Mouse (Mus musculus) liver, embryonic 12.5 days (tissue): ENCODE measurements around the gene Trim11. TPM values are rescaled to one million over a fixed set of nuclear protein-coding genes. Genes with fewer than 3 reads are reported as not detected.
"Not testable (repeated sequence)": the region's sequence is repeated elsewhere in the genome, so short reads cannot be mapped to it uniquely, and the experiment has no call there.

ENCODE experiments used
- ATAC-seq: fragments of 200-750 bp; cut with Nextera tagmentation; 2 replicates; pipeline ENCODE4 v1.8.0; 2017; ENCODE audit warnings: moderate number of reproducible peaks, mild to moderate bottlenecking, moderate library complexity
- H3K27ac ChIP-seq: fragments of 300-500 bp; sonication (generic); 2 replicates; pipeline ENCODE4 v1.5.1; 2016; ENCODE audit warnings: mild to moderate bottlenecking
- H3K27me3 ChIP-seq: fragments of 300-500 bp; sonication (generic); replicated peaks from 2 replicates; pipeline ENCODE4 v1.6.1; 2016; ENCODE audit warnings: mild to moderate bottlenecking, moderate library complexity
- H3K36me3 ChIP-seq: fragments of 300-500 bp; sonication (generic); 2 replicates; pipeline ENCODE4 v1.6.1; 2016; ENCODE audit warnings: mild to moderate bottlenecking, moderate library complexity
- H3K4me1 ChIP-seq: fragments of 300-500 bp; sonication (generic); 2 replicates; pipeline ENCODE4 v1.6.1; 2016
- H3K4me2 ChIP-seq: fragments of 300-500 bp; sonication (generic); 2 replicates; pipeline ENCODE4 v1.6.1; 2016; ENCODE audit warnings: mild to moderate bottlenecking, moderate library complexity
- H3K4me3 ChIP-seq: fragments of 300-500 bp; sonication (generic); 2 replicates; pipeline ENCODE4 v1.5.1; 2016; ENCODE audit warnings: mild to moderate bottlenecking, moderate library complexity
- H3K9ac ChIP-seq: fragments of 300-500 bp; sonication (generic); 2 replicates; pipeline ENCODE4 v1.6.1; 2016; ENCODE audit warnings: mild to moderate bottlenecking, moderate library complexity
- H3K9me3 ChIP-seq: fragments of 300-500 bp; sonication (generic); replicated peaks from 2 replicates; pipeline ENCODE4 v1.6.1; 2016; ENCODE audit warnings: mild to moderate bottlenecking, moderate library complexity
- WGBS: fragments of 180-500 bp; shearing (Covaris S2); methylation state at CpG from one replicate; pipeline ENCODE4 v1.1.7; 2016; ENCODE audit not compliant: insufficient replicate concordance; 5-methylcytosine and 5-hydroxymethylcytosine counted together
- polyA plus RNA-seq: library from polyadenylated mRNA; unstranded; fragments of >200 nt; fragmentation: Nextera tagmentation; extraction: Ambion mirVana; gene quantifications from 2 replicates; pipeline ENCODE4 v1.2.1, GENCODE M21; 2016

The Trim11 gene
- polyA plus RNA-seq, 1 experiment from 2014 or later = 11.2 TPM

DNA sequence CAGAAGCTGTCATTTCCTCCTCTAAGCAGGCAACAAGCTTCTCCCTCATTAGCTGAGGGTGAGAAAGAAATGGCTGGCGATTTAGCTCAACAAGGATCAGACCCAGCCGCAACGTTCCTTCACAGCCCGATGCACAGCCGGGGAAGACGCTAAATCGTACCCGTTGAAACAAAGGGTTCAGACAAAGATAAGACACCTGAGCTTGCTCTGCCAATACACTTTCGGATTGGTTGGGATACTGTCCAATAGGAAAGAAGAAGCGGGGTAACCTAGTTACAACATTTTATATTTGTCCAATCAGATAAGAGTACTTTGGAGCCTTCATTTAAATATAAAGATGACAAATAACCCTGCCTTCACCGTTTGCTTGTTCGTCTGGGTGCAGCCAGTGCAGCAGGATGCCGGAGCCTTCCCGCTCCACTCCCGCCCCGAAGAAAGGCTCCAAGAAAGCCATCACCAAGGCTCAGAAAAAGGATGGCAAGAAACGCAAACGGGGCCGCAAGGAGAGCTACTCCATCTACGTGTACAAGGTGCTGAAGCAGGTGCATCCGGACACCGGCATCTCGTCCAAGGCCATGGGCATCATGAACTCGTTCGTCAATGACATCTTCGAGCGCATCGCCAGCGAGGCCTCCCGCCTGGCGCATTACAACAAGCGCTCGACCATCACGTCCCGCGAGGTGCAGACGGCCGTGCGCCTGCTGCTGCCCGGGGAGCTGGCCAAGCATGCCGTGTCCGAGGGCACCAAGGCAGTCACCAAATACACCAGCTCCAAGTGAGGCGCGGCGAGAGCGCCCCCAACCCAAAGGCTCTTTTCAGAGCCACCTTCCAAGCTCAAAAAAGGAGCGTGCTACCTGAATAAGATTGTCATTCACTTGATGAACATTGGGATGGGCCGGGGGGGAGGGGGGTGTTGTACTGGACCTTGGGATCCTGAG, 29.1 kb upstream of the Trim11 start, which contains the start of gene Hist3h2ba:
Gene Hist3h2ba (plus strand): TSS at position 379 of the 938 bp plus-strand sequence.
- peak within 1 kb of the TSS; percentile 72 for H3K27ac ChIP-seq
- WGBS = 1% methylated on average over 48 of the region's 48 CpGs
- H3K4me3 ChIP-seq = peak within 1 kb of the TSS; percentile 55
- no peaks in the 10 kb centered on the region for H3K36me3 ChIP-seq
- H3K4me2 ChIP-seq = peak within 1 kb of the TSS; percentile 75
- H3K4me1 ChIP-seq = peaks cover 37% of the 10 kb centered on the region
- H3K9me3 ChIP-seq = no peaks in the 10 kb centered on the region
- peaks cover 80% of the 10 kb centered on the region for H3K27me3 ChIP-seq
- peak; percentile 74 for ATAC-seq
- H3K9ac ChIP-seq = peak within 1 kb of the TSS; percentile 70

DNA sequence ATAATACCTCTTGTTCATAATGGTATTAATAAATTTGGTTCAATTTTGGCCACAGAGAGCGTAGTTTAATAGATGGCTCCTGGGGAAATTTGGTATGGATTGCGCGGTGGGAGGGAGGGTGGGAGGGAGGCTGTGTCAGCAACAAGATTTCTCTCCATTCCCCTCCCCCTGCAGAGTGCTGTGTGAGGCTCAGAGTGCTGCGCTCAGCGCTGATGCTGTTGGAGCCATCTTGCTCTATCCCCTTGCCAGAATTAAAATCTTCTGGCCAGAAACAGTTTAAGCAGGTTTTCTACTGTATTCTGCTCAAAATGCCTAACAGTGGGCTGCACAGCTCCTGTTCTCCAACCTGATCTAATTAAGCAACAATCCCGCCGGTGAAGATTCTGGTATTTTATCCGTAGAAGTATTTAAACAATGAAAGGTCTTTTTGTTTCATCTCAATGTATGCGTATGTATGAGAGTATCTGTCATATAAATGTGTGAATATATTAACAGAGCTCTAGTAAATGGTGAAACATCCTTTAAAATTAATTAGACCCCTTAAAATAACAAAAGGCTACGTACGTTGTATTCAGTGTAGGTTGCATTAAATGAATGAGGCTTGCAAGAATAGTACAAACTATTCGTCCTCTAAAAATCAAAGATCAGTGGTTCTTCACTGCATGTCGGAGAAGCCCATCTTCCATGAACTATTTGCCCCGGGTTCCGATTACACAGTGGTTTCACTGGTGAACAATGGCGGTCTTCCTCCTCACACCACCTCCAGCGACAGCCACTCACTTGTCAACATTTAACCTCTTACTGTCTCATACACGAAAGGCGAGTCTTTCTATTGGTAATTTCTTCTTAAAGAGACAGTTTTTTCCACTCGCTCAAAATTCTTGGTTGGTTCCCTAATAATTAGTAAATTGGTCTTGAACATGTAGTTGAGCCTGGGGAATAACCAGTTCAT, 28.1 kb upstream of the Trim11 start:
- WGBS = 25% methylated on average over 20 of the region's 20 CpGs

GRCm38 (mm10) chr11:58951210-58951609, 26.7 kb upstream of the Trim11 start:
- Histone ChIP-seq H3K27ac (no peak overlapping the region), H3K4me3 (no peak overlapping the region), H3K9ac (no peak overlapping the region), H3K4me1 (peaks cover 40% of the 10 kb centered on the region), H3K36me3 (peaks cover 3% of the 10 kb centered on the region), H3K4me2 (no peak overlapping the region), H3K9me3 (no peaks in the 10 kb centered on the region), H3K27me3 (peaks cover 56% of the 10 kb centered on the region)
- ATAC-seq = no peak
- WGBS = 72% methylated on average over 5 of the region's 5 CpGs

More for the DNA sequence above, 28.1 kb upstream of the Trim11 start:
- Histone ChIP-seq H3K4me1 (peaks cover 37% of the 10 kb centered on the region), H3K27me3 (peaks cover 70% of the 10 kb centered on the region), H3K4me3 (peak overlapping the region; percentile 55), H3K9me3 (no peaks in the 10 kb centered on the region), H3K27ac (peak overlapping the region; percentile 72; the same call in 1 of the 2 replicates), H3K9ac (peak overlapping the region; percentile 70), H3K36me3 (no peaks in the 10 kb centered on the region), H3K4me2 (peak overlapping the region; percentile 75)
- no peak for ATAC-seq

DNA sequence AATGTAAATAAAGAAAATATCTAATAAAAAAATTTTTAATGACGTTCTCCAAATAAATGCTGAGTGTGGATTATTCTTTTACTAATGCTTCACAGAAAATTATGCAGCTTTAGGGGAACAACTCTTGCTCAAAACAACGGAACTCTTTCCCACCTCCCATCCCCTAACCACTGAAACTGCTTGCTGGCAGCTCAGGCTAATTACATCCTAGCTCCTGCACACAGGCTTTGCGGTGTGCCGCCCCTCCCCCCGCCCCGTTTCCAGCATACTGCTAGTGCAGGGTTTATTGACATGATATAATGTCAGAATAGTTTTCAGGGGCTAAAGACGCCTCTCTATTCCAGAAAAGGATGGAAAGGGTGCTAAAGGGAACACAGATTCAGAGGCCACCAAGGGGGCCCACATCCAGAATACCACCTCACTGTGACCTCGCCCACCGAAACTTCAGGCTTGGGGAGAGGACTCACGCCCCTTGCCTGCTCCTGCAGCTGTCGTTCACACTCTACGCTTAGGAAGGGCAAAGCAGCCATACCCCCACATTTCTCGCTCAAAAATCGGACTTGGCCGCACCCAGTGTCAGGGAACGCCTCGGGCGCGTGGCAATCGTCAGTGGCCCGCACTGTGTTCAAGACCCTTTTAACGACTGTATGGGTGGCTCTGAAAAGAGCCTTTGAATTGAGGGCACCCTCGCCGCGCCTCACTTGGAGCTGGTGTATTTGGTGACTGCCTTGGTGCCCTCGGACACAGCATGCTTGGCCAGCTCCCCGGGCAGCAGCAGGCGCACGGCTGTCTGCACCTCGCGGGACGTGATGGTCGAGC, 24.3 kb upstream of the Trim11 start:
- WGBS = under 1% methylated on average over 33 of the region's 33 CpGs
- H3K4me2 ChIP-seq = peak overlapping the region; percentile 95
- H3K27ac ChIP-seq = peak overlapping the region; percentile 99
- H3K27me3 ChIP-seq = peaks cover 34% of the 10 kb centered on the region
- H3K9me3 ChIP-seq = no peaks in the 10 kb centered on the region
- peak; percentile 28 for ATAC-seq
- H3K4me1 ChIP-seq = peaks cover 50% of the 10 kb centered on the region
- H3K4me3 ChIP-seq = peak overlapping the region; percentile 89
- peak overlapping the region; percentile 98 for H3K9ac ChIP-seq
- peaks cover 25% of the 10 kb centered on the region for H3K36me3 ChIP-seq

DNA sequence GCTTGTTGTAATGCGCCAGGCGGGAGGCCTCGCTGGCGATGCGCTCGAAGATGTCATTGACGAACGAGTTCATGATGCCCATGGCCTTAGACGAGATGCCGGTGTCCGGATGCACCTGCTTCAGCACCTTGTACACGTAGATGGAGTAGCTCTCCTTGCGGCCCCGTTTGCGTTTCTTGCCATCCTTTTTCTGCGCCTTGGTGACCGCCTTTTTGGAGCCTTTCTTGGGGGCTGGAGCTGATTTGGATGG, 23.8 kb upstream of the Trim11 start:
- H3K27ac ChIP-seq = peak overlapping the region; percentile 99
- ATAC-seq, H3K9me3 ChIP-seq: not testable (repeated sequence)
- H3K4me3 ChIP-seq = peak overlapping the region; percentile 89
- H3K9ac ChIP-seq = peak overlapping the region; percentile 98
- peaks cover 28% of the 10 kb centered on the region for H3K27me3 ChIP-seq
- 0% methylated on average over 16 of the region's 17 CpGs for WGBS
- H3K4me1 ChIP-seq = peaks cover 50% of the 10 kb centered on the region
- peak overlapping the region; percentile 95 for H3K4me2 ChIP-seq
- H3K36me3 ChIP-seq = peaks cover 25% of the 10 kb centered on the region

DNA sequence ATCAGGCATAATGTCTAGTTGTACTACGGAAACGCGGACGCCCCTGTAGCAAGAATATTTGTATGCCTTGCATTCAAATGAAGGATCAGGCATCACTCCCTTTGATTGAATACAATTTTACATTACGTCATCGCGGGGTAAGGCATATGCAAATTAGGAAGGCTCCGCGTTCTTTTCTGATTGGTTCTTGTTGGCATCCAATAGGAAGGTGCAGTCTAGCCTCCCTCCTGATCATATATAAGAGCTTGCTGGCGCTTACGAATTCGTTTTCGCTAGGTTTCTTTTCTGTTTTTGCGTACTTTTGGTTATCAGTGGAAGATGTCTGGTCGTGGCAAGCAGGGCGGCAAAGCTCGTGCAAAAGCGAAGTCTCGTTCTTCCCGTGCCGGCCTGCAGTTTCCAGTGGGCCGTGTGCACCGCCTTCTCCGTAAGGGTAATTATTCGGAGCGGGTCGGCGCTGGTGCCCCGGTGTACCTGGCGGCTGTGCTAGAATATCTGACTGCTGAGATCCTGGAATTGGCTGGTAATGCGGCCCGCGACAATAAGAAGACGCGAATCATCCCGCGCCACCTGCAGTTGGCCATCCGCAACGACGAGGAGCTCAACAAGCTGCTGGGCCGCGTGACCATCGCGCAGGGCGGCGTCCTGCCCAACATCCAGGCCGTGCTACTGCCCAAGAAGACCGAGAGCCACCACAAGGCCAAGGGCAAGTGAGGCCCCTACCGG, 23.3 kb upstream of the Trim11 start, which contains the start of the genes Hist3h2a and Trim17:
Gene Hist3h2a (plus strand): TSS at position 266 of the 723 bp plus-strand sequence.
Gene Trim17 (plus strand): TSS at position 266 of the 723 bp plus-strand sequence.
- Histone ChIP-seq H3K9me3 (no peaks in the 10 kb centered on the region), H3K4me1 (peaks cover 50% of the 10 kb centered on the region), H3K4me2 (peak within 1 kb of the TSS; percentile 95), H3K9ac (peak within 1 kb of the TSS; percentile 98), H3K27me3 (peaks cover 23% of the 10 kb centered on the region), H3K36me3 (peaks cover 25% of the 10 kb centered on the region), H3K4me3 (peak within 1 kb of the TSS; percentile 89), H3K27ac (peak within 1 kb of the TSS; percentile 99)
- ATAC-seq = peak; percentile 86
- WGBS = under 1% methylated on average over 49 of the region's 49 CpGs

GRCm38 (mm10) chr11:58955143-58955867, 22.6 kb upstream of the Trim11 start:
- WGBS = under 1% methylated on average over 20 of the region's 20 CpGs
- H3K4me1 ChIP-seq = peaks cover 52% of the 10 kb centered on the region

GRCm38 (mm10) chr11:58955868-58956257, 22.0 kb upstream of the Trim11 start:
- Histone ChIP-seq H3K36me3 (peaks cover 25% of the 10 kb centered on the region), H3K9me3 (no peaks in the 10 kb centered on the region), H3K4me3 (peak overlapping the region; percentile 89), H3K27ac (peak overlapping the region; percentile 99), H3K4me2 (peak overlapping the region; percentile 95), H3K4me1 (peaks cover 54% of the 10 kb centered on the region), H3K27me3 (peaks cover 11% of the 10 kb centered on the region), H3K9ac (peak overlapping the region; percentile 98)
- WGBS = 45% methylated on average over 8 of the region's 8 CpGs
- ATAC-seq = no peak

More at GRCm38 (mm10) chr11:58955143-58955867, 22.6 kb upstream of the Trim11 start:
- peaks cover 25% of the 10 kb centered on the region for H3K36me3 ChIP-seq
- H3K9ac ChIP-seq = peak overlapping the region; percentile 98
- H3K4me3 ChIP-seq = peak overlapping the region; percentile 89
- peaks cover 17% of the 10 kb centered on the region for H3K27me3 ChIP-seq
- no peaks in the 10 kb centered on the region for H3K9me3 ChIP-seq
- peak; percentile 30 for ATAC-seq
- H3K27ac ChIP-seq = peak overlapping the region; percentile 99
- peak overlapping the region; percentile 95 for H3K4me2 ChIP-seq

GRCm38 (mm10) chr11:58957226-58957914, 20.5 kb upstream of the Trim11 start:
- Histone ChIP-seq H3K27ac (peak overlapping the region; percentile 99), H3K4me3 (peak overlapping the region; percentile 89), H3K27me3 (peaks cover 14% of the 10 kb centered on the region), H3K9ac (peak overlapping the region; percentile 98), H3K9me3 (peaks cover 8% of the 10 kb centered on the region; the same call in 1 of the 2 replicates), H3K36me3 (peaks cover 25% of the 10 kb centered on the region), H3K4me1 (peaks cover 59% of the 10 kb centered on the region), H3K4me2 (peak overlapping the region; percentile 95)
- ATAC-seq = no peak
- WGBS = 89% methylated on average over 5 of the region's 5 CpGs
